Mouse (Mus musculus) liver, adult 2 months (tissue): ENCODE measurements around the gene Rspo1. TPM values are rescaled to one million over a fixed set of nuclear protein-coding genes. Genes with fewer than 3 reads are reported as not detected.

Source experiments
- DNase-seq: peaks from one replicate; pipeline ENCODE4 v3.0.0-alpha.2; 2011; ENCODE audit warnings: low read depth, low spot score; ENCODE audit errors: extremely low read depth
- H3K27ac ChIP-seq: fragments of 200-500 bp; replicated peaks from 2 replicates; pipeline ENCODE4 v1.5.1; 2012; ENCODE audit warnings: low read depth, mild to moderate bottlenecking, control low read depth, inconsistent platforms, low read length; ENCODE audit not compliant: insufficient read depth
- H3K27me3 ChIP-seq: fragments of 200-500 bp; 2 replicates; pipeline ENCODE4 v1.6.1; 2012; ENCODE audit warnings: mild to moderate bottlenecking, moderate library complexity, low read length, inconsistent platforms; ENCODE audit not compliant: control insufficient read depth, insufficient read depth
- H3K36me3 ChIP-seq: fragments of 200-500 bp; 2 replicates; pipeline ENCODE4 v1.6.1; 2012; ENCODE audit warnings: low read length, inconsistent platforms; ENCODE audit not compliant: control insufficient read depth, insufficient read depth
- H3K4me1 ChIP-seq: fragments of 200-500 bp; 2 replicates; pipeline ENCODE4 v1.6.1; 2011; ENCODE audit warnings: low read length; ENCODE audit not compliant: control insufficient read depth, insufficient read depth
- H3K4me3 ChIP-seq: fragments of 200-500 bp; 2 replicates; pipeline ENCODE4 v1.5.1; 2011; ENCODE audit warnings: low read depth, mild to moderate bottlenecking, control low read depth, low read length, moderate library complexity; ENCODE audit not compliant: insufficient read depth
- H3K79me2 ChIP-seq: fragments of 200-500 bp; 2 replicates; pipeline ENCODE4 v1.6.1; 2012; ENCODE audit warnings: inconsistent platforms, mild to moderate bottlenecking, low read length, moderate library complexity; ENCODE audit not compliant: control insufficient read depth, insufficient read depth
- H3K9ac ChIP-seq: fragments of 200-500 bp; 2 replicates; pipeline ENCODE4 v1.6.1; 2012; ENCODE audit warnings: low read depth, mild to moderate bottlenecking, control low read depth, inconsistent platforms, low read length
- CTCF ChIP-seq: fragments of 200-500 bp; IDR thresholded peaks from 2 replicates; pipeline ENCODE4 v1.5.1; 2011; ENCODE audit warnings: low read depth, low read length, control low read depth
- POLR2A ChIP-seq: fragments of 200-500 bp; IDR thresholded peaks from 2 replicates; pipeline ENCODE4 v1.6.1; 2011; ENCODE audit warnings: low read length, control low read depth; ENCODE audit not compliant: insufficient read depth; ENCODE audit errors: extremely low read depth
- WGBS: fragments of 180-500 bp; shearing (Covaris S2); methylation state at CpG from one replicate; pipeline ENCODE4 v1.1.7; 2018; 5-methylcytosine and 5-hydroxymethylcytosine counted together
- polyA plus RNA-seq: library from polyadenylated mRNA; depleted of rRNA; stranded (reverse); fragments of >200 nt; gene quantifications from 2 replicates; pipeline ENCODE4 v1.2.3, GENCODE M21; 2012
- total RNA-seq: library from RNA; depleted of rRNA; stranded (reverse); fragments of >200 nt; gene quantifications from 2 replicates; pipeline ENCODE4 v1.2.3, GENCODE M21; 2014

The Rspo1 gene
- total and polyA plus RNA-seq, 2 experiments, result 0.09 to 0.56 TPM

- no peaks in the 10 kb centered on the region for H3K36me3 ChIP-seq
- no peaks in the 10 kb centered on the region for H3K4me1 ChIP-seq
- H3K79me2 ChIP-seq, result no peaks in the 10 kb centered on the region
- no peak overlapping the region for H3K9ac ChIP-seq
- no peak overlapping the region for H3K4me3 ChIP-seq
- no peak for DNase-seq
- H3K27me3 ChIP-seq, result no peaks in the 10 kb centered on the region
- H3K27ac ChIP-seq, result no peak overlapping the region
- 72% methylated on average over 11 of the region's 11 CpGs for WGBS
- TF ChIP-seq POLR2A (no peak), CTCF (no peak)
Observed at GRCm38 (mm10) chr4:124970194-124970593, 16.0 kb upstream of the Rspo1 start.

- DNase-seq, result no peak
- no peak overlapping the region for H3K27ac ChIP-seq
- 52% methylated on average over 5 of the region's 5 CpGs for WGBS
- no peaks in the 10 kb centered on the region for H3K36me3 ChIP-seq
- no peak overlapping the region for H3K4me3 ChIP-seq
- H3K79me2 ChIP-seq, result no peaks in the 10 kb centered on the region
- H3K27me3 ChIP-seq, result no peaks in the 10 kb centered on the region
- TF ChIP-seq CTCF (no peak), POLR2A (no peak)
- H3K9ac ChIP-seq, result no peak overlapping the region
- H3K4me1 ChIP-seq, result no peaks in the 10 kb centered on the region
Observed at GRCm38 (mm10) chr4:124970677-124971076, 15.6 kb upstream of the Rspo1 start.

DNA sequence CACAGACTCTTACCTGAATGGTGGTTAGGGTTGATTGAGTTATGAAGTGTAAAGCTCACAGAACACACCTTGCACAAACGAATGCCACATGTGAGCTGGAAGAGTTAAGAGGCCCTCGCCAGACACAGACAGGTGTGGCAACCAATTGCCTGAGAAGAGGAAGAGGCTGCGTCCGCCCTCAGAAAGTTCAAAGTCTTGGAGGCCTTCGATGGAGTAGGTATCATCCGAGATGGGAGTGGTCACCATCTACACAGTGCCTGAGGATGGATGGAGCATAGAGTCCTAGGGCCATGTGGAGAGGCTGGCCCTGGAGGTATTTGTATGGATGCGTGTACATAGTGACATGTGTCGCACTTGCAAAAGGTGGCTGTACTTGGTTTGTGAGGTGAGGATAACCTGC is 15.1 kb upstream of the Rspo1 start:
- TF ChIP-seq POLR2A, result no peak
- TF ChIP-seq CTCF, result no peak
- Histone ChIP-seq H3K79me2 (no peaks in the 10 kb centered on the region), H3K27me3 (no peaks in the 10 kb centered on the region), H3K9ac (no peak overlapping the region), H3K4me1 (no peaks in the 10 kb centered on the region), H3K27ac (no peak overlapping the region), H3K36me3 (no peaks in the 10 kb centered on the region), H3K4me3 (no peak overlapping the region)
- no peak for DNase-seq
- 71% methylated on average over 8 of the region's 8 CpGs for WGBS

DNA sequence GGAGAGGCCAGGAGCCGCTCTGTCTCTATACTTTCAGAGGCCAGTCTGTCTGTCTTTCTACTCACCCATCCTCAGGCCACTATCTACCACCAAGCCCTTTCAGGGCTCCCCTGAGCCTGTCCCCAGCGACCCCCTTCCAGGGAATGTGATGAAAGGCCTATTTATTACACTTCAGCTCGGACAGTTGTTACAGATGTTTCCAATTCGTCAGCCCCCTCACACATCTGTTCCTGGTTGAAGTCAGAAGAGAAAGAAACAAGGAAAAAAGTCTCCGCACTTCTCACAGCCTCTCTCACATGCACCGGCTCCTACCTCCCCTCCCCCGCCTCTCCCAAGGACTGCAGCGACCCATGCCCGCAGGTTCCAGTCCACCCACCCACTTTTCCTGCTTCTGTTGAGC is 13.9 kb upstream of the Rspo1 start:
- H3K4me3 ChIP-seq, result no peak overlapping the region
- H3K27me3 ChIP-seq, result no peaks in the 10 kb centered on the region
- no peaks in the 10 kb centered on the region for H3K4me1 ChIP-seq
- DNase-seq, result no peak
- no peak overlapping the region for H3K27ac ChIP-seq
- no peak for TF ChIP-seq POLR2A
- no peak for TF ChIP-seq CTCF
- no peaks in the 10 kb centered on the region for H3K79me2 ChIP-seq
- H3K36me3 ChIP-seq, result no peaks in the 10 kb centered on the region
- WGBS, result 59% methylated on average over 9 of the region's 9 CpGs
- H3K9ac ChIP-seq, result no peak overlapping the region

DNA sequence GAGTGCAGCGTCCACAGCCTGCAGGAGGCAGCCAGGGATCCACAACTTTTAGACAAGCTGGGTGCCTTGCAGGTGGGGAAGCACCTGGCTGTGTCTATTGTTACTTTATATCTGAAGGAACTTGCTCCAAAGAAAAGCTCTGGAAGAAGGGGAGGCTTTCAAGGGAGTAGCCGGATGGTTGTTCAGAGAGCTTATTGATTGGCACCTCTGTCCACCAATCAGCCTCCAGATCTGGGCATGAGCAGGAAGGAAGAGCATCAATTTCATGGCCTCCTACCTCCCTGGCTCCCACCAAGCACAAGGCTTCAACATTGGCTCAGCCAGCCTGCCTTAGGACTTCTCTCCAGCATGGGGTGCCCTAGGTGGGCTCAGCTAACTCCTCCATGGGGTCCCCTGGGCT is 12.9 kb upstream of the Rspo1 start:
- no peak overlapping the region for H3K4me3 ChIP-seq
- DNase-seq, result no peak
- TF ChIP-seq POLR2A (no peak), CTCF (no peak)
- no peaks in the 10 kb centered on the region for H3K36me3 ChIP-seq
- WGBS, result 58% methylated on average over 2 of the region's 2 CpGs
- no peaks in the 10 kb centered on the region for H3K27me3 ChIP-seq
- no peak overlapping the region for H3K27ac ChIP-seq
- no peaks in the 10 kb centered on the region for H3K79me2 ChIP-seq
- no peak overlapping the region for H3K9ac ChIP-seq
- H3K4me1 ChIP-seq, result no peaks in the 10 kb centered on the region

DNA sequence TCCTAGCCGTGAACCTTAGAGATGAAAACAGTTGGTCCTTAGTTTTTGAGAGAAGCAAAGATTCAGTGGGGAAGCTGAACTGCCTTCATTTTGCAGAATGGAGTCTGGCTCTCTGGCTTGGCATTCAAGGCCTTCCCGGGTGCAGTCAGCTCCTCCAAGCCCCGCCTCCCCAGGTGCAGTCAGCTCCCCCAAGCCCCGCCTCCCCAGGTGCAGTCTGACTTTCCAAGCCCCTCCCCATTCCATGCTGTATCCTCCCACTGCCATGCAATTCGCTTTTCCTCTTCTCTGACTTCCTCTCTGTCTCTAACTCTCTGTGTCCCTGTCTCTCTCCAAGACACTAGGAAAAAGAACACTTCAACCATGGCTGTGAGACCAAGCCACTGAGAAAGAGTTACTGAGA is 8.0 kb upstream of the Rspo1 start:
- no peak for DNase-seq
- Histone ChIP-seq H3K4me3 (no peak overlapping the region), H3K9ac (no peak overlapping the region), H3K79me2 (no peaks in the 10 kb centered on the region), H3K36me3 (no peaks in the 10 kb centered on the region), H3K4me1 (no peaks in the 10 kb centered on the region), H3K27me3 (no peaks in the 10 kb centered on the region; the same call in 1 of the 2 replicates), H3K27ac (no peak overlapping the region)
- WGBS, result 18% methylated on average over 5 of the region's 5 CpGs
- TF ChIP-seq POLR2A, result no peak
- no peak for TF ChIP-seq CTCF
